Mouse (Mus musculus) embryo, embryonic 11.5 days (tissue): ENCODE measurements around the gene Pgm5.
"Not testable (repeated sequence)": the region's sequence is repeated elsewhere in the genome, so short reads cannot be mapped to it uniquely, and the experiment has no call there.

Source experiments
- DNase-seq: peaks from one replicate; pipeline ENCODE4 v3.0.0-alpha.2; 2012; ENCODE audit warnings: low read depth, low spot score

Pgm5 gene

DNA sequence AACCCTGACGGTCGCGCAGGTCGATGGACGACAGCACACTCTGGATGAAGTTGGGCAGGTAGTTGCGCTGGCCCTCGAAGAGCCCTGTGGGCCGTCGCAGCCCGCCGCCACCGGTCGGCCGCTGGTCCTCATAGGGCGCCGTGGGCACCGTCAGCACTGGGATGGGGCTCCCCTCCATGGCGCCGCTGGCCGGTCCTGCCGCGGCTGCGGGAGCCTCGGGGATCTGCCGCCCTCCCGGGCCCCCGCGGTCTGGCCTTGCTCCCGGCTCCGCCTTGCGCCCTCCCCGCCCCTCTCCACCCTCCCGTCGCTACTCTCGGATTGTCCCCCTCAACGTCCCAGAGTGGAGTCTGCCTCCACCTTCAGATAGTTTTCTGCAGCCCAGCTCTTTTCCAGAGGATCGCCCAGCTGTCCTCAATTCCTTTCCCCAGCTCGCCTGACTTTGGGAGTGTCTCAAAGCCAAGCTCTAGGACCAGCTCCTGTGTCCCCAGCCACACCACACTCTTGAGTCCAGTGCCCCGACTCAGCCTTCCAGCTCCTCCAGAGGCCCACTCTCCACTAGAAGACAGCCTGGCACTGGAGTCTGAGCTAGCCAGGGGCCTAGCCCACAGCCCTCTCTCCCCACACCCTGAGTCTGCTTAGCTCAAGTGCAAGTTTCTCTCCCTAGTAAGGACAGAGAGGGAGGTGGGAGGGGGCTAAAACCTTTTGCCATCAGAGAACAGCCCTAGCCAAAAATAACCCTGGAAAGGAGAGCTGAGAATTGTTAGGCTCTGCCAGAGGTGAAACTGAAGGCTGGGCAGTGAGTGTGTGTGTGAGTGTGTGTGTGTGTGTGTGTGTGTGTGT is at the start of gene Pgm5:
TSS of gene Pgm5 (minus strand) at position 244 of the 840 bp plus-strand sequence.
- DNase-seq, result no peak

DNA sequence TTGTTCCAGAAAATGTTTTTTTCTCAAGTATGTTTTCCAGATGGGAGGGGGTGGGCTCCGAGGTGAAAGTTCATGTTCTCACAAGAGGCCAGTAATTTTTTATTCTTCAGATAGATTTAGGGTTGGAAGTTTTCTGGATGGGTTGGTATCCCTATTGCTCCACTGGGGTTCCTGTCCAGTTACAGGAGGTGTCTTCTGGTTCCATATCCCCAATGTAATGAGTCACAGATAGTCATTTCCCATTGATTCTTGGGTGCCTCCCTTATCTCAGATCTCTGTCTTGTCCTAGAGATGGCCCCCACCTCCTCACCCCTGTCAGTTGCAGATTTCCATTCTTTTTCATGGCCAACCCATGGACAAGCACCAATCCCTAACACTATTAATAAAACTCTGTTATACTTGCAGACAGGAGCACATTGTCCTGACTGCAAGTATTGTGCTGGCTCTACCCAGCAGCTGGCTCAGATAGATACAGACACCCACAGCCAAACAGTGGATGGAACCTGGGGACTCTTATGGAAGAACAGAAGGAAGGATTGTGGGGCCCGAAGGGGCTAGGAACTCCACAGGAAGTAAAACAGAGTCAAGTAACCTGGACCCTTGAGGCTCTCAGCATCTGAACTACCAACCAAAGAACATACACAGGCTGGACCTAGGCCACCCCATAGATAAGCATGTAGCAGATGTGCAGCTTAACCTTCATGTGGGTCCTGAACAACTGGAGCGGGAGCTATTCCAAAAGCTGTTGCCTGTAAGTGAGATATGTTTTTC is 46.9 kb upstream of the Pgm5 start:
- no peak for DNase-seq

DNA sequence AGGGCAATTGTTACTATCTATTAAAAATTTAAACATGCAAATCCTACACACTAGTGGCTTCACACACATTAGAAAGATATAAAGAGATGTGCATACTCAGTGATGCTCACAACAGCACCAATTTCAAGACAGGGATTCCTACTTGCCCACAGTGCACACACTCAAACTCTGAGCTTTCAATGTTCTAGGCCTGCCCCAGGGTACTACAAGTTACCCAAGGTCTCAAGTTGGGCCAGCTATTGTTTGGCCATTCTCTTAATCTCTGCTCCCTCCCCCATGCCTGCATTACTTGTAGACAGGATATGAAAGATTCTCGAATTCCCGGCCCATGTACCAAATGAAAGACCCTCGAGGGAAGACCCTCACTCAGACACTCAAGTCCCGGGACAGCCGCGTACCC is 46.0 kb upstream of the Pgm5 start:
- no peak for DNase-seq

DNA sequence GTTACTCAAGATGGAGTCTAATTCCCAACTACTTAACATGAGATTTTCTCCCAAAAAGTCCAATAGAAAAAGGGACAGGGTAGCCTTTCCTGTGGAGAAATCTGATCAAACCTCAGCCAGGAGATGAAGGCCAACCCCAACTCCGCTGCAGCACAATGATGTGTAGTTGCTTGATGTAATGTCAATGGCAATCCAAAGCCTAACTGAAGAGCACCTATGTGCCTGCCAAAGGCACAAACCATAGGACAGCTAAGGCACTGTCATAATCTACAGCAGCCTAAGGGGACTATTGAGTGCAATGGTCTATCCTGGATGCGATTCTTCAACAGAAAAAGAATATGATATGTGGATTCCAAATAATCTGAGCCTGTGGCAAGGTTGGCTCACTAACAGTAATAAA is 41.2 kb upstream of the Pgm5 start:
- DNase-seq, result no peak

DNA sequence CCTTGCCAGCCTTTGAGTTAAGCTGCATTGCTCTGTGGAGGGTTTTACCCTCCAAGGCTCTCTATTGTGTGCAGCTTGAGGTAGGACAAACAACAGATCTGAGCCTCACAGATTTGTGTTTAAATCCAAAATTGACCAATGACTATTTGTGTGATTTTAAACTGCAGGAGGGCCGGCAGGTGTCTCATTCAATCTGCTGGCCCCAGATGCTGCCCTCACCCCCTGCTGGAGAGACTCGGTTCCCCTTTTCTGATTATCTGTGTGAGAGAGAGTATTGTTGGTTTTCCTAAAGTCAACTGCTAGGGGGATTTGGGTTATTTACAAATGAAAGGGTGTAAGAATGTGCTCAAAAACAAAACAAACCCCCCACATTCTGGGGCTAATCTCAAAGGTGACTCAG is 40.6 kb upstream of the Pgm5 start:
- no peak for DNase-seq

DNA sequence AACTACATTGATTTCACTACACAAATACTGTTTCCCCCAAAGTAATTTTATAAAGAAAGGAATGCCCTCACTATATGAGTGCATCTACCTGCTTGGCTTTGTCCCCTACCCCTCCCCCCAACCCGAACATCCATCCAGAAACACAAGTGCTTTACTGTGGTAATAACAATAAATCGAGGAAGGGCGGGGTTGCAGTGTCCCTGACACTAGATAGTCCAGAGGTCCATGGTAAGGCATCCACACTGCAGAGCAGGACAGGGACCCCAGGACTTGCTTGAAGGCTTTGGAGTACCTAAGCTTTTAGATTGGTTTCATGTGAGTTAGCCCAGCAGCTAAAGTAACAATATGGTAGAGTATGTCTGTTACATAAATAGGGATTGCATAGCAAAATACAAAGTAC is 40.0 kb upstream of the Pgm5 start:
- DNase-seq, result no peak

DNA sequence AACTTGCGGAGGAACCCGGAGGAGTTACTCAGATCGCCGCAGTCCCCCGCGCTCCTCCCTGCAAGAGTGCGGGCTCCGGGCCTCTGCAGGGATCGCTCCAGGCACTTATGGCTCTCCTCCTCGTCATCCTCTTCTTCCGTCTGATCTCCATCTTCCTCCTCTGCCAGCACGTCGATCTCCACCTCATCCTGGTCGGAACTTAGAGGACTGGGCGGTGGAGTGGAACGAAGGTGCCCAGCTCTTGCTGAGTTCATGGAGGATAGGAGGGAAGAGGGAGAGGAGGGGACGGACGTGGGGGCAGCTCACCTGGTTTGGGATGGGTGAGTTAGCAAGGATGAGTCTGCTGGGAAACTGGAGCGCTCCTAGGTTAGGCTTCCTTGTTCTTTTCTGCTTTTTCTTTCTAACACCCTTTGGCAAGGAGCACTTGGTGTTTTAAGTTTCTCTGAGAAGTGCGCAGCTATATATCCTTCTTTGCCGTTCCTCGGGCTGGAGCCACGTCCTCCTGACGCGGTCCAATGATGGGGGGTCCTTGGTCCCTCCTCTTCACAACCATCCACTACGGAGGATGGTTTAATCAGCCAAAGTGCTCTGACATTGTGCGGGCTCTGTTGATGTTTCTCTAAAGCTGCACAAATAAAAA is 39.0 kb upstream of the Pgm5 start, which contains the start of gene Foxd4:
TSS of gene Foxd4 (minus strand) at position 617 of the 640 bp plus-strand sequence.
- DNase-seq, result no peak

DNA sequence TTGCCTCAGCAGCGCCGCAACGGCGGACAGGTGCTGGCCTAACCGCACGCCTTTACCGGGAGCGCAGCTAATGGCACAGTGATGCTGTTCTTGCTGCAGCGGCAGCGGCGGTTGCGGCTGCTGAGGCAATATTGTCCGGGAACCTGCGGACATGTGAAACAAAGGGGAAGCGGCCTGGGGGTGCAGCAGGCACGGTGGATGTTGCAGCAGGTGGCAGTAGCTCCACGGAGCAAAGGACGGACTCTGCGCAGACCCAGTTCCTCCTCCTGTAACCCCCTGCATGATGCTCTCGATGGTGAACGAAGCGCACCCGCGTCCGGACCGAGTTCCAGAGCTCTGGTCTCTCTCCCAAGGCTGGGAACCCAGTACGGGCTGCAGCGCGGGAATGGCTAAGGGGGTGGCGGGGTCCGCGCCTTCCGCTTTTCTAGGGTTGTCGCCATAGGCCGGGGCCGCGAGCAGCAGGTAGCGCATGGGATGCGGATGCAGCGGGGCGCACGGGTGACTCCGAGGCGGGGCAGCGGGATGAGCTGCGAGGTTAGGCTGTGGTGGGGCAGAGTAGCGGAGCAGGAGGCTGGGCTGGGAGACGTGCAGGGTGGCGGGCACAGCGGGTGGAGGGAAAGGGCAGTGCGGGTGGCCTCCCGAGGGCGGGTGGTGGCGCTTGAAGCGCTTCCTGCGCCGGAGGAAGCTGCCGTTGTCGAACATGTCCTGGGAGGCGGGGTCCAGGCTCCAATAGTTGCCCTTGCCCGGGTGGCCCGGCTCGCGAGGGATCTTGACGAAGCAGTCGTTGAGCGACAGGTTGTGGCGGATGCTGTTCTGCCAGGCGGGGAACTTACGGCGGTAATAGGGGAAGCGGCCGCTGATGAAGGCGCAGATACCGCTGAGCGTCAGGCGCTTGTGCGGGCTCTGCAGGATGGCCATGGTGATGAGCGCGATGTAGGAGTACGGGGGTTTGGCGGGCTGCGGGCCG is 38.2 kb upstream of the Pgm5 start:
- DNase-seq, result no peak

DNA sequence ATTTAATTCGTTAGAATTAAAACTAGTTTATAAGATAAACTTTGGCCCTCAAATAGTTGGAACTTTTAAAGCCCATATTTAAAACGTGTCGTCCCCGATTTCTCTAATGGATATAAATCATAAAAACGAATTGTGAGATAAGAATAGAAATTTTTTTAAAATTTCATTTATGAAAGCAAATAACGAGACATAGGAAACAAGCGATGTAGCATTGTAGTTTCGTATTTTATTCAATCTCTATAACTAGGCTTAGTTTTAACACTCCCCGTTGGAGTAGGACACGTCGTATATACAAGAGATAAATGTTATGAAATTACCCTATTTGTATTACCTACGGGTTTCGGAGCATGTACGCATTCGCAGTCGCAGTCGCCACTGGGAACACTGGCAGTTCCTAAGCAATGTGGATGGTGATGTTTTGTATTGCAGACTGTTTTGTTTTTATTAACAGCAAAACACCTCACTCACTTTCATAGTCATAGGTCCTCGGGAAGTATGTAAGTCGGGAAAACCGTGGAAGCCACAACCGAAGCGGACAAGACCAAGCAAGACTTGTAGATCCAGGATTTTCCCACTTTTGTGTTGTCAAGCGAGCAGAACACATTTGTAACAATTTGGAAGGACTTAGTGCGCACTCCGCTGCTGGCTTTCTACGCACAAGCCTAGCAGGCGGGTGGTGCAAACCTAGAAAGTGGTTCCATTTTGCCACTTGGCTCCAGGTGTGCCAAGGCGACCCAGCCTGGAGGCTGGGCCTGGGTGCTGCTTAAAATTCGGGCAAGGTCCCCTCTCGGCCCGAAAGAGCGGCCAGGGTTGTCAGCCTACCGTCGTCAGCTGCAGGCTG is 37.3 kb upstream of the Pgm5 start:
- no peak for DNase-seq

DNA sequence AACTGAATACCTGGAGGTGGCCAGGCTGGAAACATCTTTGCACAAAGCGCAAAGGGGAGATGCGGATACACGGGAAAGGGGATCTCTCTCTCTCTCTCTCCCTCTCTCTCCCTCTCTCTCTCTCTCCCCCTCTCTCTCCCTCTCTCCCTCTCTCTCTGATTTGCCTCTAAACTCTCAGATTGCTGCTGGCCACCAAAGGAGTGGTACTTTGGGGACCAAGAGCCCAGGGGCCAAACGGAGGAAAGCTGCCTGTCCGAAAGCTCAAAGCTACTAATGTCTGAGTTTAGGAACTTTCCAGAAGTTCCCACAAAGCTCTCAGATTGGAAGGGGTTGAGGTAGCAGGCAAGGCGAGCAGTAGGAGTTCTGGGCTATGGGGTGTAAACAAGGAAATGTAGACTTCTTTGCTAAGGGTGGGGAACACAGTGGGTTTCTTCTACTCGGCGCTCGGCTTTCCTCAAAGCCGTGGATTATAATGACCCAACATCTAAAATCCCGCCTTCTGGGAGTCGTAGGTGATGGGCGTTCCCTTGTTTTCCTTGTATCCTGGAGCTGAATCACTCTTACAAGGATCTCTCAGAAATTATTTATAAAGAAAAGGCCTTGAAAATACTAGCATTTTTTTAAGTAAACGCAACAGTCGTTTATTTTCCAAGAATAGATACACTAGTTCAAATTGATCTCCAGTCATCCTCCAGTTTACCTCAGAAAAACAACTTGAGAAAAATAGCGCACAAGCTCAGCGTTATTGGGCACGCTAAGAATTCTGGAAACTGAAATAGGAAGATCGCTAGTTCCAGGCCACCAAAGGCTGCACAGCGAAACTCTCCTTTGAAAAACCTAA is 36.5 kb upstream of the Pgm5 start:
- DNase-seq, result no peak

DNA sequence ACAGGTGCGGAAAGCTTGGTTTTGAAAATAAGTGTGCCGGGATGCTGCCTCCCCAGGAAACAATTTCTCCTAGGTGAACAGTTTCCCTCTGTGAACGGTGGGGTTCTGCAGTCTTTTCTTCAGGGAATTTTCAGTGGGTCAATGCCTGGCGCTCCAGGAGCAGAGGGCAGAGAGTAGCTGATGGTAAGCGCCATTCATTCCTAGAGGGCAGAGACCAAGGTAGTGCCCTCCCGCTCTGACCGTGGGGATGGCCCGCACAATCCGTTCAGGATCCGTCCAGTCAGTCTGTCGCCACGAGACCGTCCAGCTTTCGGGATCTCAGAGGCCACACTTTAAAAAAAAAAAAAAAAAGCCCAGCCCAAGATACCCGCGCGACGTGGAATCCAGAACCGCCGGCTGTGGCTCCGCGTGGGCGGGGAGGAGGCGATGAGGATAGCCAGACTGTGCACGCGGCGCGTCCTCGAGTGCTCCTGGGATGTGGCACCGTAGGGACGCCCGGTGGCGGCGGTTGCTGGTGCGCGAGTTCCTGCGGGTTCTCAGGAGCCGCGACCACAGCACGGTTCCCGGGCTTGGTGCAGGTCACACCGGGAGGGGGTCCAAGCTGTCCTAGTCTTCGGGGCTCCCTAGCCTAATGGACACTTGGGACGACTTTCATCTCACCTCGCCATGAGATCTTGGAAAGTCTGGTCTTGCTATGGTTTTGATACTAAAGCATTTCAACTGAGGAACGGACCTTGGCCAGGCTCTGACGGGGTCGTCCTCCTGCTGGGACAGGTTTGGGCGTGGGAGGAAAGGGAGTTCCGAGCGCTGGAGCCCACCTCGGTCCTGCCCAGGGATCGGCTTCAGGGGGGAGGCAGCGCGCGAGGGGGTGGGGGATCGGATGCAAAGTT is 35.6 kb upstream of the Pgm5 start:
- DNase-seq, result no peak

DNA sequence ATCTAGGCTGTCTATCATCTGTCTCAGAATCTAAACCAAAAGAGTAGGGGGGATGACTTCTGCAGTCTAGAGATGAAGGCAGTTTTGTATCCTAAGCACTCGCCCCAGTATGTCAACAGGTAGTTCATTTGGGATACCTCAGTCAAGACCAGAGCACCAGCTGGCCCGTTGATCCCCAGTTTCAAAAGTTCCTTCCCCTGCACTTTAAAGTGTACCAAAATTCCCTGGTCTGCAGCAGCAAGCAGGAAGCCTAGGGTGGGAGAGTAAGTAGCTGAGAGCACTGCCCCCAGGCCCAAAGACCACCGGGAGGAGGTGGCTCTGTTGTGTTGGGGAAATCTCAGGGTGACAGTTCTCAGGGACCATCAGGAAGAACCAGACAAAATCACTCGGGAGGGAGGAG is 34.9 kb upstream of the Pgm5 start:
- DNase-seq, result no peak

DNA sequence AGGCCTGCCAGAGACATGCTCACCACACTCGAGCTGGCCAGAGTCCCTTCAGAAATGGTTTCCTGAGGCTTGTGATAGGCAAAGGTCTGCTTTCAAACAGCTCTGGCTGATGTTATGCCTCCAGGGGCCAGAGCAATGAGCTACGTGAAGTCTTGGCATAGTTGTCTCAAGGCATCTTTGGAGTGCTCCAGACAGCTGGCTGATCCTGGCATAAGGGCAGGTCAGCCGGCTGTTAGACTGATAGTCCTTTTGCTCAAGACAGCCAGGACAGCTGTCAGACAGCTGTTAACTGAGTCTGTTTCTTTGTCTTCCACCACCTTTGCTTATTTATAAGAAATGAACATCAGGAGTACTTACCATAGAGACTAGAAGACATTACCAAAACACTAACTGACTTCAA is 25.2 kb upstream of the Pgm5 start:
- no peak for DNase-seq

DNA sequence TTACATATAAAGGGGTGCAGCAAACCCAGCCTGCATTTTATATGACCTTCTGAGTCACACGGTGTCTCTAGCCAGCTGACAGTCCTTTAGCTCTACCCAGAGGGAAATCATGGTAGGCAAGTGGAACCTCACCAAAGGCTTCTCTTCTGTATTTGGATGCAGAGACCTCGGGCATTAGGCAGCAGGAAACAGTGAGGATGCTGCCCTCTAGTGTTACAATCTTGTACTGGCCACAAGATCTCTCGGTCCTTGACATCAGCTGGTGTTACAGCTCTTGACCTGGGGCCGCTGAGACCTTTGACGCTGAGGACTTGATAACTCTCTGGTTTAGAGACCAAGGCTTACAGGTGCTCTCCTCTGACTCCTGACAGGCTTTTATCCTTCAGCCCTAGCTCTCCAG is 23.8 kb upstream of the Pgm5 start:
- DNase-seq, result no peak

DNA sequence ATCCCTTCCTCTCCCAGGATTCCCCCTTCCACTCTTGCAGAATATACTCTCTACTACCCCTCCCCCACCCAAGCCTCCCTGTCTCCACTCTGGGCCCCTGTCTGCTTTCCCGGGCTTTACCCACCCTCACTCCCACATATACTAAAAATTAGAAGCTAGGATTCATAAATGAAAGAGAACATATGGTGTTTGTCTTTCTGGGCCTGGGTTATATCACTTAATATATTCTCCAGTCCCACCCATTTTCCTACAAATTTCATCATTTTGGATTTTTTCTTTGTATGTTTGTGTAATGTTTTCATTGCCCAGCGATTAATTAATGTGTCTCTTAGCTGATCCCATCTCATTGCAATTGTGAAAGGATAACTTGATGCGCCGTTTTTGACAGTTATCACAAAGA is 19.6 kb upstream of the Pgm5 start:
- DNase-seq, result no peak

DNA sequence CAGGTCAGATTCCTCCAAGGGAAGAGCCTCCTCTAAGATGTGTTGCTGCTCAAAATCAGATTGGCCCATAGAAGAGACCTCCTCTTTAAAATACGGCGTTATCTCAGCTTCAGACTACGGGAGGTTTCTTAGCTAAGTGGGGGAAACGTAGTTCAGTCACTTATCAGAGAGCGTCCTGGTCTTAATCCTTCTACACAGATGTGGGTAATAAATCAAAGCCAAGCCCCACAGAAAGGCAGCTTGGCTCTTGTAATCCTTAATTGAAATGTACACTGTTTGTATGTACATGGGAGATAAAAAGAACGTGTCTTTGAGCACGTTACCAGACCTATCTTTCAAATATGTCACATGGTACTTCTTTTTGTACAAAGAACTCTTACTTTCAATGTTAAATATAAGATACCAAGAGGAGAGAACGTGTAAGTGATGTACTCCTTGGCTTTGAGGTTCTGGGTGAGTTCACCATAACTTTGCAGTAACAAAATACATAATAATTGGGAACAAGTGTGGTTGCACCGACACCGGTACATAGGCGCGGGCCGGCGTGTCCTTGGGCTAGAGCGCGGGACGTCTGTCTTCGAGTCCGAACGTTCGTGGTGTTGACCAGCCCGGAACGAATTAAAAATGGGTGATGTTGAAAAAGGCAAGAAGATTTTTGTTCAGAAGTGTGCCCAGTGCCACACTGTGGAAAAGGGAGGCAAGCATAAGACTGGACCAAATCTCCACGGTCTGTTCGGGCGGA is 13.6 kb upstream of the Pgm5 start, which contains the start of gene Gm10053:
TSS of gene Gm10053 (plus strand) at position 558 of the 742 bp plus-strand sequence.
- not testable (repeated sequence) for DNase-seq

DNA sequence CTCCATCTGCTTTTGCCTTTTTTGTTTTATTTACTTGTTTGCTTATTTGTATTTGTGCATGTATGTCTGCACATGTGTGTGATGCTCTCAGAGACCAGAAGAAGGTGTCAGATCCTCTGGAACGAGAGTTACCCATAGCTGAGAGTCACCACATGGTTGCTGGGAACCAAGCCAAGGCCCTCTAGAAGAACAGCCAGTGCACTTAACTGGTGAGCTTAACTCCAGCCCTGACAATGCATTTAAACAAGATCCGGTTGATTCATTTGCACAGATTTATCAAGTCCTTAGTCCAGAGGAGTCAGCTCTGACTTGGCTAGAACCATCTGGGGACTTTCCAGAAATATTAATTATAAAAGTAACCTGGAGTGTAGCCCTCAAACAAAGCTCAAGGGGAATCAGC is 12.2 kb upstream of the Pgm5 start:
- no peak for DNase-seq
